Mouse (Mus musculus): ENCODE results near the gene Il17rb.

- TF ChIP-seq CTCF (IDR thresholded peaks at IDR 0.05; ENCODE audit: low read depth, low read length) (no peak), POLR2A (IDR thresholded peaks at IDR 0.05; ENCODE audit: insufficient read depth, low read length) (no peak)
These were observed 24.7 kb upstream of the Il17rb start for GRCm38 (mm10) chr14:30033405-30033804.
